Mouse (Mus musculus): ENCODE results near the gene Kif22. TPM values are rescaled to one million over a fixed set of nuclear protein-coding genes. Genes with fewer than 3 reads are reported as not detected.

Kif22 gene
- total RNA-seq, 2 experiments from 2014 or later = 15.3 to 17.6 TPM

DNA sequence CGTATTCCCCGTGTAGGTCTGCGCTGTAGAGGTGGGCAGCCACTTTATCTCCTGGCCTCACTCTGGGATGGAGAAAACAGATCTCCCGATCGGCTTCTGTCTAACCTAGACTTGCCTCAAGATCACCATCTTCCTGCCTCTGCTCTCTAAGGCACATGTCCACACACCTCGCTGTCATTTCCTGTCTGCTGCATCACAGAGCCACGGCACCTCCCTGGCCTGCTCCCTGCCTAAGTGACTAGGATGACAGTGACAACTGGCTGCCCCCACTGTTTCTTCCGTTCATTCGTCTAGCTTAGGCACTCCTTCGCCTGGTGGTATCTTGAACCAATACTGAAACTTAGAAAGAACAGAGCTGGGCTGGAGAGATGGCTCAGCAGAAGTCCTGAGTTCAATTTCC, 42.7 kb downstream of the Kif22 start:
- DNase-seq = no peak
- intact Hi-C loops (cut with DNase I) = no loop called here

DNA sequence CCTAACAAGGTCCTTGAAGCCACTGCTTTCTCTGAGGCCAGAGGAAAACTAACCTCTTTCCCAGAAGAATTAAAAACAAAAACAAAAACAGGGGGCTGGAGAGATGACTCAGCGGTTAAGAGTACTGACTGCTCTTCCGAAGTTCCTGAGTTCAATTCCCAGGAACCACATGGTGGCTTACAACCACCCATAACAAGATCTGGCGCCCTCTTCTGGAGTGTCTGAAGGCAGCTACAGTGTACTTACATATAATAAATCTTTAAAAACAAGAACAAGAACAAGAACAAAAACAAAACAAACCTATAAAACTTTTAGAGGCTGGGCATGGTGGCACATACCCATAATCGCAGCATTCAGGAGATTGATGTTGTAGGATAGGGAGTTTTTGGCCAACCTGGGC, 45.8 kb downstream of the Kif22 start:
- intact Hi-C loops (cut with DNase I) = no loop called here
- no peak for DNase-seq

DNA sequence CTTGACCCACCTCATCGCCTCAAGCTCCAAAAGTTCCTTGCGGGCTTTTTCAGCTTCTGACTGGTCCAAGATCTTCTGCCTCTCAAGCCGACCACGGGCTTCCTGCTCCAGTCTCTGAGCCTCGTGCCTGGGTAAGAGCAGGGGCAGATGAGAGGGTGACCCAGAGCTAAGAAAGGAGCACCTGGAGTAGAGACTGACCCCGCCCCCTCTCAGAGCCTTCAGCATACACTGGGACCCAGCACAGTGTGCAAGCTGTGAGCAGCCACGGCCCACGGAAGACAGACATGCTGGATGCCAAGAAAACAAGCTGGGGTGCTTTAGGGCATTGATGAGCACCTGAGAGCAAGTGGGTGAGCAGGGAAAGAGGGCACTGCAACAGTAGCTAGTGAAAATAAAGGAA, 53.5 kb downstream of the Kif22 start:
- no peak for DNase-seq
- intact Hi-C loops (cut with DNase I) = no loop called here

DNA sequence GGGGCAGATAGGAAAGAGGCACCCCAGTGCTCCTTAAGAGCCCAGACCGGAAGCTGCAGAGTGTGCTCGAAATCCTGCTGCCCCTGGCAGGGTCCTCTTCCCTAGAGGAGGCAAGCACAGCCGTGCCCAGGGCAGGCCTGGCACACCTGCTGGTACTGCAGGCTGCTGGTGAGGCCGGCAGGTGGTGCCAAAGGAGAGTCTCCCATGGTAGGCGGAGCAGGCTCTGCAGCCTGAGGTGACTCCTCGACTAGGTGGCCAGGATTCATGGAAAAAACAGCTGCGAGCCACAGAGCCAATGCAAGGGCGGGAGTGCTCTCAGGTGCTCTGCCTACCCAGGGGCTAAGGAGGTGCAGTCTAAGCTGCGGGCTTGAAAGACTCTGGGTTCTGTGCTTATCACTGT, 56.0 kb downstream of the Kif22 start:
- intact Hi-C loops (cut with DNase I) = loop anchor here (2.0 kb wide), 1 partner anchor 118 kb away; no protein-coding TSS in a partner anchor
- peak; percentile 62 to 68 for DNase-seq

DNA sequence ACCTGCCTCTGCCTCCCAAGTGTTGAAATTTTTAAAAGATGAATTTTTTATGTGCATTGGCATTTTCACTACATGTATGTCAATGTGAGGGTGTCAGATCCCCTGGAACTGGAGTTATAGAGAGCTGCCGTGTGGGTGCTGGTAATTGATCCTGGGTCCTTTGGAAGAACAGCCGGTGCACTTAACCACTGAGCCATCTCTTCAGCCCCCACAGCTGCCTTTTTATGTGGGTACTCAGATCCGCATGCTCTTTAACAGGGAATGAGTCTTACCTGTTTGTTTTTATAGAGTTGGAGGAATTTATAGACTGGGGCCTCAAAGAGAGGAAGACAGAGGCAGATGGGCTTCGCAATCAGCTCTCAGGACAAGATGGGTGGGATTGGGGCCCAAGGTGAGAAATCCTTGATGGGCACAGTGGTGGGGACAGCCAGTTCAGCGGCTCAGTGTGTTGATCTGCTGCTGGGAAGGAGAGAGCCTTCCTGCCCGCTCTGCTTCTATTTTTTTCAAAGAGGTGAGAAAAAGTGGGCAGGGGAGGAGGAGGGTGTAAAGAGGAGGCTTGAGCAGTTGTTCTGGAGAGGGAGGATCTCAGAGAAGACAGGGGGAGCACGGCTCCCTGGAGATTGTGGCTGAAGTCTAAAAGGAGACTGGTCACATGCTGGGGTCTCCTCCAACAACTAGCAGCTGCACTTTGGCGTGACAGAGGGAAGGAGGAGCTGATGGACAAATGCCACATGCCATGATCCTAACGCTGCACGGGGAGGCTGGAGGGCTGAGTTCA, 57.4 kb downstream of the Kif22 start:
- intact Hi-C loops (cut with DNase I) = no loop called here
- no peak for DNase-seq

DNA sequence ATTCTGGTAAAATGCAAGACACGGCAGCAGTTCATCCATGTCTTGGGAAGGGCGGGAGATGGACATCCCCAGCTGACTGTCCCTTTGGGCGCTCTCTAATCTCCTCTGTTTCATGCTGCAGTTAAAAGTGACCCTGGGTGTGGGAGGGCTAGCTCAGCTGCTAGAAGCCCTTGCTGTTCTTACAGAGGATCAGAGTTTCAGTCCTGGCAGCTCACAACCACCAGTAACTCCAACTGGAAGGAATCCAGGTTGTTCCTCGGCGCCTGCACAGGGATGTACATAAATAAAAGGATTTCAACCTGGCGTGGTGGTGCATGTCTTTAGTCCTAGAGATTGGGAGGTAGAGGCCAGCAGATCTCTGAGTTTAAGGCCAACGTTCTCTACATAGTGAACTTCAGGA, 59.2 kb downstream of the Kif22 start:
- no peak for DNase-seq
- intact Hi-C loops (cut with DNase I) = no loop called here

DNA sequence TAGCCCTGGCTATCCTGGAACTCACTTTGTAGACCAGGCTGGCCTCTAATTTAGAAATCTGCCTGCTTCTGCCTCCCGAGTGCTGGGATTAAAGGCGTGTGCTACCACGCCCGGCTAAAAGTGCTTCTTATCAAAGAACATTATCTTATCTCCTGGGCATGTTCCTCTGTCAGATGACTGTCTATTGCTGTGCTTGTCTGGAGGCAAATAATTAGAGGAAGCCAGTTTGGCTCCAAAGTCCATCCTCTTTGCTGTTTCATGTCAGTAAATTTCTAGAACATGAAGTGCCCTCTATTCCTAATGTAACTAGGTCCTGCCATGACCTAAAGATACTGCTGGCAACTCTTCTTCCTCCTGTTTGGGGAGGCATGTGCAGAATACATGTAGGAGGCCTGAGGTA, 60.2 kb downstream of the Kif22 start:
- no peak for DNase-seq
- intact Hi-C loops (cut with DNase I) = no loop called here

DNA sequence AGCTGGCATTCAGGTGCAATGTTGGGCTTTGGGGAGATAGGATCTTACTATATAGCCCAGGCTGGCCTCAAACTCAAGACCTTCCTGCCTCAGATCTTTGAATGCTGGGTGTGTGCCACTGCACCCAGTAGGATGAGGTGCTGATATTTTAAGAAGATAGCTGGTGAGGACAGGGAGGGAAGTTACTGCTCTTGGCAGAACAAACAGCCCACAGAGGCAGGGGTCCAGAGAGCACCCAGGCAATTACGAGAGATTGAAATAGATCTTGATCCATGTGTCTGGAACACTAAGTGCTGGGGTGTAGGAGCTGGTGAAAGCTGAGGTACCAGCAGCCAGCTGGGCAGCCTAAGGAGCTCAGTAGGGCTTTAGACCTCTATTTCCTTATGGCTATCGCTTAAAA, 60.7 kb downstream of the Kif22 start:
- intact Hi-C loops (cut with DNase I) = no loop called here
- DNase-seq = no peak

DNA sequence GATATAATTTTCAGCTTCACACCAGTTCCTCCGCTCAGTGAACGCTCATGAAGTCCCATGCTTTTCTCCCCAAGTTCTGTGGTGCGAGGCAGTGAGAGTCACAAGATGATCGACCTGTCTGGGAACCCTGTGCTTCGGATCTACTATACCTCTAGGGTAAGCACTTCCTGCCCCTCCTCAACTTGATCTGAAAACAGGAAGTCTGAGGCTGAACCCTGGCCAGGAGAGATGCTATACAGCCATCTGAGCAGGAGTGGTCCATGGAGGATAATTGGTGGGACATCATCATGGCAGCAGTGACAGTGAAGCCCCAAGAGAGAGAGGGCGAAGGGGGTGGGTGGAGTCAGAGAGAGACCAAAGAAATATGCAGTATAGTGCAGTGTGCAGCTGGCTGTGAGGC, 63.4 kb downstream of the Kif22 start:
- intact Hi-C loops (cut with DNase I) = no loop called here
- DNase-seq = no peak

Small RNA genes lying within 50 kb of the gene (microRNA-seq; reads per million reads assigned to microRNA genes)
- 0 reads per million in 2 experiments for gene Gm44343

Other genes starting within 250 kb of the Kif22 start
- gene Ppp4c, start 250.0 kb downstream of the Kif22 start, total RNA-seq (2021) = 10 to 100 TPM; 53.2 to 58.2 TPM
- 10 to 100 TPM; 10.1 to 11.0 TPM for gene Fam57b, start 244.8 kb downstream of the Kif22 start, total RNA-seq (2021)
- not detected for gene 4930451I11Rik, start 210.8 kb downstream of the Kif22 start, total RNA-seq (2021)
- not detected for gene Doc2a, start 195.1 kb downstream of the Kif22 start, total RNA-seq (2021)
- gene Hirip3, start 180.5 kb downstream of the Kif22 start, total RNA-seq (2021) = 10 to 100 TPM; 10.3 to 13.8 TPM
- 10 to 100 TPM; 23.8 to 30.0 TPM for gene Ino80e, start 180.1 kb downstream of the Kif22 start, total RNA-seq (2021)
- 10 to 100 TPM; 65.6 to 65.7 TPM for gene Taok2, start 157.8 kb downstream of the Kif22 start, total RNA-seq (2021)
- 10 to 100 TPM; 16.3 to 17.6 TPM for gene Tmem219, start 119.6 kb downstream of the Kif22 start, total RNA-seq (2021)
- 1 to 10 TPM; 7.7 to 9.7 TPM for gene Kctd13, start 113.6 kb downstream of the Kif22 start, total RNA-seq (2021)
- not detected for gene Asphd1, start 92.9 kb downstream of the Kif22 start, total RNA-seq (2021)
- gene Sez6l2, start 91.9 kb downstream of the Kif22 start, total RNA-seq (2021) = 10 to 100 TPM; 23.3 to 30.4 TPM
- 10 to 100 TPM; 73.8 to 82.0 TPM for gene Cdipt, start 66.6 kb downstream of the Kif22 start, total RNA-seq (2021)
- gene Cdiptos, start 66.4 kb downstream of the Kif22 start, total RNA-seq (2021) = under 1 TPM; 0.47 to 0.84 TPM
- 10 to 100 TPM; 45.3 to 50.1 TPM for gene Mvp, start 27.9 kb downstream of the Kif22 start, total RNA-seq (2021)
- not detected for gene Pagr1b, start 26.0 kb downstream of the Kif22 start, total RNA-seq (2021)
- 10 to 100 TPM in 1 of 2 experiments, 1 to 10 TPM in 1; 6.4 to 19.6 TPM for gene Pagr1a, start 25.1 kb downstream of the Kif22 start, total RNA-seq (2021)
- 10 to 100 TPM; 19.0 to 27.2 TPM for gene Gm42742, start 21.4 kb downstream of the Kif22 start, total RNA-seq (2021)
- gene Prrt2, start 21.3 kb downstream of the Kif22 start, total RNA-seq (2021) = 1 to 10 TPM; 1.0 to 2.3 TPM
- gene Maz, start 15.4 kb downstream of the Kif22 start, total RNA-seq (2021) = 100 to 1,000 TPM; 106 to 113 TPM
- gene Zg16, start 44.9 kb upstream of the Kif22 start, total RNA-seq (2021) = not detected
- 1 to 10 TPM in 1 of 2 experiments, under 1 TPM in 1; 0.94 to 1.5 TPM for gene AI467606, start 48.9 kb upstream of the Kif22 start, total RNA-seq (2021)
- under 1 TPM in 1 of 2 experiments, not detected in 1; 0.29 TPM for gene Qprt, start 79.8 kb upstream of the Kif22 start, total RNA-seq (2021)
- gene Spn, start 95.4 kb upstream of the Kif22 start, total RNA-seq (2021) = under 1 TPM; 0.72 to 0.84 TPM
- 10 to 100 TPM; 46.8 to 49.2 TPM for gene Cd2bp2, start 153.6 kb upstream of the Kif22 start, total RNA-seq (2021)
- gene Tbc1d10b, start 166.0 kb upstream of the Kif22 start, total RNA-seq (2021) = 10 to 100 TPM; 35.3 to 37.2 TPM
- gene Mylpf, start 166.4 kb upstream of the Kif22 start, total RNA-seq (2021) = 1 to 10 TPM; 1.7 to 2.5 TPM
- 1 to 10 TPM; 6.8 to 8.8 TPM for gene Zfp553, start 190.6 kb upstream of the Kif22 start, total RNA-seq (2021)
- 10 to 100 TPM; 11.5 to 15.5 TPM for gene Sept1, start 190.7 kb upstream of the Kif22 start, total RNA-seq (2021)
- 10 to 100 TPM; 14.3 to 15.9 TPM for gene Zfp771, start 201.8 kb upstream of the Kif22 start, total RNA-seq (2021)
- 10 to 100 TPM; 45.2 to 48.5 TPM for gene Dctpp1, start 218.2 kb upstream of the Kif22 start, total RNA-seq (2021)
- 10 to 100 TPM; 39.4 to 49.4 TPM for gene Sephs2, start 231.6 kb upstream of the Kif22 start, total RNA-seq (2021)

All from heart, postnatal 10 days (tissue).